Mouse (Mus musculus): ENCODE results near the gene Ppil2.
A peak's percentile ranks its signal among the peaks of the same experiment; 100 is the strongest.

Gene Ppil2

DNA sequence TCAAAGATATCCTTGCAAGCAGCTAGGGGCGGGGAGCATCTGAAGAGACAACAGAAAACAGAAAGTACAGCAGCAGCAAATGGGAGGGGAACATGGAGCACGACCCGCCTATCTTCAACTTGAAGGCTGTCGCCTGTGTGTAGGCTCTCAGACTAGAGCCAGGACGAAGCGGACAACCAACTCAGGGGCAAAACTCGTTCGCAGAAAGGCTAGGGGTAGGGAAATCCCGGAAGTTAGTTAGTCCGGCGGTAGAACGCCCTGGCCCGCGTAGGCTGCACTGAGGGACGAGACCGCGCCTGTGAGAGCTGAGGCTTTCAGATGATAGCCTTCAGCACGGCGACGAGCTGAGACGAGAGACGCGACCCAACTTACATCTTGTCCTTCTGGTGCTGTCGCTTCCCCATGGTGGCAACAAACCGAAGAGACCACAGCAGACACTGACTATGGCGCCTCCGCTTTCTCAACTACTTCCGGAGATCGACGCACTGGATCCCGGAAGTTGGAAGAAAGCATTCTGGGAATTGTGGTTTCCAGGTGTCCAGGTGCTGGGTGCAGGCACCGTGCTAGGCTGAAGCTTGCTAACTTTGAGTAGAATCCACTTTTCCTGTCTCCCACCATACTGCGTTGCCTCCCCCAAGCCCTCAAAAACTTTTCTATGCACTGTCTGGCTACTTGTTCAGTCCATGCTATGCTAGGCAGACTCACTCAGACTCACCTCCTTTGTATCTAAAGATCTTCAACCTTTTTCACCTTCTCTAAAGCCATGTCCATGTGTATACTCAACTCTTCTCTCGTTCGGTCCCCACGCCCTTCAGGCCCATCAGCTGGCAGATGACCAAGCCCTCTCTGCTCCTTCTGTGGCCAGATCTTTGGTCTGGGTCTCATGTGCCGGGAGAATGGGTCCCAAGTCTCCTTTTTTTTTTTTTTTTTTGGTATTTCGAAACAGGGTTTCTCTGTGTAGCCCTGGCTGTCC, at the start of gene Ppil2:
Gene Ppil2, minus strand, starts transcription at position 487 of the 973 bp plus-strand sequence.
- peak; percentile 51 for DNase-seq (ENCODE audit: low spot score)

DNA sequence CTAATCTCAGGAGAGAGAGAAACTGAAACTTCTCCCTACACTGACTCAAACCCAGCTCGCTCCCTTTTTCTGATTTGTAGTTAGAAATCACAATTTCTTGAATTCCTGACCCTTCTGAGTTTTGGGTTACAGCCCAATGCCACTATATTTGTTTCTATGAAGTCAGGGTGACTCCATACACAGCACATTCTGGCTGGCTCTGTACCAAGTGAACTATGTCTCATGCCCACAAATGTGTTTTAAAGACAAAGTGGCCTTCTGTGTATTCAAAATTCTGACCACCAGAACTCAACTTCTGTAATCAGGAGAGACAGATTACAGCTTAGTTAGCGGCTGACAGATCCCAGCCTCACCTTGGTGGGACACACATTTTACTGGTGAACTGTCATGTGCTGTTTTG, 43.3 kb upstream of the Ppil2 start:
- no peak for DNase-seq (ENCODE audit: low spot score)

DNA sequence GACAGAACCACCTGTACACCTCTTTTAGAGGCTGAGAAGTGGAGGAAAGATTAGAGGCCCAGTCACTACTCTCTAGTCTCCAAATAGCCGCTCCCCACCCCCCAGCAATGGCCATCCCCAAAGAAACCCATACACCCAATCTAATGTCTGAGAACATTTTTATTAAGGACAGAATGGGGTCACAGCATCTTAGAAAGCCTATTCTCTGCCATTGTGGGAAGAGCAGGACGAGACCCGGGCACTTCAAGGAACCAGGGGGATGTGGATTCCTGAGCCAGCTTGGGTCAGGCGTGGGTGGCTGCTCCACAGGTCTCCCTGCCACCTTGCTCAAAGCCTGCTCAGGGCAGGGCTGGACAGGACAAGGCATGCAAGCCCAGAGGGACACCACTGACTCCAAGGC, 40.8 kb upstream of the Ppil2 start:
- DNase-seq (ENCODE audit: low spot score) = no peak

DNA sequence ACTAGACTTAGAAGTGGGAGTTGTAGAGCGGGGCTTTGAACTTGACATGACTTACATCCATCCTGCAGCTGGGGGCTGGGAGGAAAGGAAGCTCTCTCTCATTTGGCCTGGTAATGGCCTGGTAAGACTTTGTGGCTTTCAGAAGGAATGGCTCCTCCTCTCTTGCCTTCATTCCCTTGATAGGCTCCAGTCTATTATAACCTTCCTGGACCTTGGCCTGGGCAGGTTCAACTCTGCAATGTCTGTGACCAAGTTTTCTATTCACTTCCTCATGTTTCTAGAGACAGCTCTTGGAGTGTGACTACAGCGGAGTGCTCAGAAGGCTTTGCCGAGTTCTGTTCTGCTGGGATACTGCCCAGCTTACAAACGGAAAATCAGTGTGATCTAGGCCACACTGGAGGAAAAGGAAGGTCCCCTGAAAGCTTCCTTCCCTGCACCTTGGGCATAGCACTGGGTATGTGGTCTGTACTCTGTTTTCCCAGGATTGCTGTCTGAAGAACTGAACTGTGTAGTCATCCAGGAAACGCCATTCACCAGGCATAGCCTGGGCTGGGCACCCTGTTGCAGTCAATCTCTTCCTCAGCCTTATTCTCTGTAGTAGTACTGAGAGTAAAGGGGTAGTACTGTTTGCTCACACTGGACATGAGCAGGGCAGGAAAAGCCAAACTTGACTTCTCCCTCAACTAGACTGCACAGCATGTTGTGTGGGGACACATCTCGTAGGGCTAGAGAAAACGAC, 39.6 kb upstream of the Ppil2 start:
- DNase-seq (ENCODE audit: low spot score) = no peak

DNA sequence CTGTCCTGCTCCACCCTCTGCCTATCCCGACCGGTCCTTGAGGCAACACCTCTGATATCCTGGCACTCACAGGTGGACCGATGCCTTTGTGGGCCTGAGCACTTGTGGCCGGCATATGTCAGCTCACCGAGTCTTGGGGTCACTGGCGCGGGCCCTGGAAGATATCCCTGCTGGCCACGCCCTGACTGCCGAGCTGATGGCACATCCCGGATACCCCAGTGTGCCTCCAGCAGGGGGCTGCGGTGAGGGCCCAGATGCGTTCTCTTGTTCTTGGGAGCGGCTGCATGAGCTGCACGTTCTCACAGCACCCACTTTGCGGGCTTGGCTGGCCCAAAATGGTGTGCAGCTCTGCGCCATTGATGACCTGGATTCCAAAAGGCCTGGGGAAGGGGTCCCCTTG, 37.0 kb upstream of the Ppil2 start:
- DNase-seq (ENCODE audit: low spot score) = no peak

DNA sequence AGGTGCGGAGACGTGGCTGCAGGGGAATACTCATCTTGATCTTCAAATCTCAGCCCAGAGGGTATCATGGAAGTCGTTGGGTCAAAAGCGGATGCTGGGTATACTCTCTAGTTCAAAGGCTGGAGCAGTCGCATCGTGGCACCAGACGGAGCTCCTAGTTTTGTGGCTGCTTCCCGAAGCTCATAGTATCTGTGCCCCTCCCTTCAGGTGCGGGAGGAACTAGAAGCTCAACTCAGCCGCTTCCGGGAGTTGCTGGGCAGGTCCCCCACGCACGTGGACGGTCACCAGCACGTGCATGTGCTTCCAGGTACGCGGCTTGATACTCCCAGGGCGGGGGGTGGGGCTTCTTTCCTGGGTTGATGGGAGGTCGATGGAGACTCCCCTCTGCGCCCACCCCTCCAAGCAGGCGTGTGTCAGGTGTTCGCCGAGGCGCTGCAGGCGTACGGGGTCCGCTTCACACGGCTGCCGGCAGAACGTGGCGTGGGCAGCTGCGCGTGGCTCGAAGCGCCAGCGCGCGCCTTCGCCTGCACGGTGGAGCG, 36.4 kb upstream of the Ppil2 start:
- DNase-seq (ENCODE audit: low spot score) = no peak

DNA sequence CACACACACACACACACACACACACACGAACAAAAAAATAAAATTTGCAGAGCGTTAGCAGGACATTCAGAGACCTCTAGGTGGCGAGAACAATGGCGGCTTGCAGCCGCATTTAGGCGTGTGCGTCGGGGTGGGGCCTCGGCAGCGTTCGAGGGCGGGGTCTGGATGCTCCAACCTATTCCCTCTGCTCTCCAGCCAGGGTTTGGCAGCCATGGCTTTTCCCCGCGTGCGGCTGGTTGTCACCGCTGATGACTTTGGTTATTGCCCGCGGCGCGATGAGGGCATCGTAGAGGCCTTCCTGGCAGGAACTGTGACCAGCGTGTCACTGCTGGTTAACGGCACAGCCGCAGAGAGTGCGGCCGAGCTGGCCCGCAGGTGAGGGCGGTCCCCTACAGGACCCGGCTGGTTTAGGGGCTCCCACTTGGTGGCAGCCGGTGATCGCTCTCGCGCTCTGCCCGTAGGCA, 35.7 kb upstream of the Ppil2 start, which contains the start of gene Ccdc116:
Gene Ccdc116, minus strand, starts transcription at position 458 of the 464 bp plus-strand sequence.
- DNase-seq (ENCODE audit: low spot score) = peak; percentile 55

DNA sequence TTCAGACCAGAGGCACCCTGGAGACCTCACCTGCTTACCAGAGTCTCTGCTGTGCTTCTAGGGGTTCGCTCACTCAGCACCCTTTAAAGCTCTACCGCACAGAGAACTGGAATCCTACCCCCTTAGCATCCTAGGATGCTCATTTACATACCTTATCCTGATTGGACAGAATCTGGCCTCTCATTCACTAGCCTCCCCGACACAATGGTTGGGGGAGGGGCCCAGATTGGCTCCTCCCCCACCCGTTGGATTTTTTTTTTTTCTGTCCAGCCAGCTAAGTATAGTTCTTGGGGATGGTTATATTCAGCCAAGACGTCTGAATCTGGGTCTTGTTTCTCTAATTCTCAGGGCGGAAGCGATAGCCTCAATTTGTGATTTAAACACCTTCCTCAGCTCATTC, 33.3 kb upstream of the Ppil2 start, which contains the start of gene Ydjc:
Gene Ydjc, plus strand, starts transcription at position 283 of the 400 bp plus-strand sequence.
- DNase-seq (ENCODE audit: low spot score) = no peak

DNA sequence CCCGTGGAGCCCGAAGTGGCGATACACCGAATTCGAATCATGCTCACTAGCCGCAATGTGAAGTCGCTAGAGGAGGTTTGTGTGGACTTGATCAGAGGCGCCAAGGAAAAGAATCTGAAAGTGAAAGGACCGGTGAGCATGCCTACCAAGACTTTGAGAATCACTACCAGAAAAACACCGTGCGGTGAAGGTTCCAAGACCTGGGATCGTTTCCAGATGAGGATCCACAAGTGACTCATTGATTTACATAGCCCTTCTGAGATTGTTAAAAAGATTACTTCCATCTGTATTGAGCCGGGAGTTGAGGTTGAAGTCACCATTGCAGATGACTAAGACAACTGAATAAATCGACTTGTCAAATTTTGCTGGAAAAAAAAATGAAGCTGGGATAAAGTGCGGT, 26.3 kb upstream of the Ppil2 start:
- DNase-seq (ENCODE audit: low spot score) = no peak

DNA sequence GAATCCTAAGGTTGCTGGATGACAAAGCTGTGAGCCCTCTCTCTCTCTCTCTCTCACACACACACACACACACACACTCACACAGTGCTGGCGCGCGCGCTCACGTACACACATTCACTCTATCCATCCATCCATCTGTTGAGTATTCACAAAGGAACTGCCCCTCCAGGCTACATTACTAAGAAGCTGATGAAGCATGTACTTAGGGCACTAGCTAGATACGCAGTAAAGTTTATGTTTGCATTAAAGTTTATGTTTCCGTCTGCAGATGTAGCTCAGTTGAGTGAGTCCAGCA, 21.8 kb upstream of the Ppil2 start:
- DNase-seq (ENCODE audit: low spot score) = no peak

DNA sequence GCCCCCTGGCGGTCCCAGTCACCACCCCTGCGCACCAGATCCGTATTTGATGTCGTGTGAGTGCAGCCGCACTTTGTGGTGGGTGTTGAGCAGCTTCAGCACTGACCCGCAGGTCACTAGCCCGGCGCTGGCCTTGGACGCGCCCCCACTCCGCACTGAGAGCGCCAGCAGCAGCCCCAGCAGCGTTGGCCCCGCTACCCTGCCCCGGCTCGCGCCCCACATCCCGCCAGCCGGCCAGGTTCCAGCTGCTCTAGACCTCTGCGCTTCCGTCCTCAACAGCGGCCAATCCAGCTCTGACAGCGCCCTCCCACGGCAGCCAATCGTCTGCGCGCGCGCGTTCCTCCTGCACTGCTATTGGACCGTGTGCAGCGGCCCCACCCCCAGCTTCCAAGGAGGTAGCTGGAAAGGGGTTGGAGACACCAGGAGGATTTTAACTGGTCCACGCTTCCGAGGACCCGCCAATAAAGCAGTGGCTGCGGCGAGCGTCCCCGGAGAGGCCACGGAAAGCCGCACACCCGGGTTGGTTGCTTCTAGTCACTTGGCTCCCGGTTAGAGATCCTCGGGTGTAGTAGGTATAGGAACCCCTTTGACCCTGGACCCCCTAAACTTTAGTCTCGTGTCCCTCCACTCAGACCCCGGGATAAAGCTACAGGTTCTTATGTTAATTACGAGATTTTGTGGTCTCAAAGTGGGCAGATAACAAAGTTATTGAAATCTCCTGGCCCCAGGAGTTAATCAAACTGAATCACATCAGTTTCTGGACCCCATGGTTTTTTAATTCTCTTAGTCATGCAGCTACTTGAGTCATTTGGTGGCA, 21.2 kb upstream of the Ppil2 start, which contains the start of gene Sdf2l1:
Gene Sdf2l1, minus strand, starts transcription at position 295 of the 817 bp plus-strand sequence.
- DNase-seq (ENCODE audit: low spot score) = peak; percentile 88

DNA sequence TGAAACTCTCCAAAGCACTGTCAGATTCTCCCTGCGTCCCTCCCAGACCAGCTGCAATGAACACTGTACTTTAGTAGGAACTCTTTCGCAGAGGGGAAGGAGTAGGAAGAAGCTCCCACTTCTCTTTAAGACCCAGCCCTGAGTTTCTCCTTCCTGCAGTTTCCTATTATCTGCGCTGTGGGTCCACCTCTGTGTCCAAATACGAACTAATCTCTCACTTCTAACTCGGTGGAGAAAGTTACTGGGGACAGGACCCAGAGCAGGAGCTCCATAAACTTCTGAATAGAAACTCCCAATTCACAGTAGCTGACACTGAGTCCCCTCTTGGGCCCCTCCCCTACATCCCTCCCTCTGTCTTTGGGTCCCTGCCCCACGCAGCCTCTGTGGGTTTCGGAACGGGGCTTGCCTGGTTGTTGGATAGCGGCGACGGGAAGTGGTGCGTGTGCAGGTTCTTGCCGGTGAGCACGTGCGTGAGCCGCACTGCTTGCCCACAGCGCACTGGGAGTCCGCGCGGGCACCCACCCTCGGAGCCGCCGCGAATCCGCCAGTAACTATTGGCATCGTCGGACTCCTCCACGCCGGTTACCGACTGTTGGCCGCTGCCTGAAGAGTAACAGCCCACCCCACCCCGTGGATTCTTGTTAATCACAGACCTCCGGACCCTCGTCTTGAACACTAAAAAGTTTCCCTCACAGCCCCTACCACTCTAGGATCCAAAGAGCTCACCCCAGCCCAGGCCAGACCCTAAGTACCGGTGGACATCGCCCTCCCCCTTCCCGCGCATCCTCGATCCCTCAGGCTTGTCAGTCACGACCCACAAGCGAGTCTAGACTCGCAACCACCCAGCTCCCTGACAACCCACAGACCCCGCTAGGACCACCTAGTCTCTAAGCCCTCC, 20.4 kb upstream of the Ppil2 start:
- no peak for DNase-seq (ENCODE audit: low spot score)

DNA sequence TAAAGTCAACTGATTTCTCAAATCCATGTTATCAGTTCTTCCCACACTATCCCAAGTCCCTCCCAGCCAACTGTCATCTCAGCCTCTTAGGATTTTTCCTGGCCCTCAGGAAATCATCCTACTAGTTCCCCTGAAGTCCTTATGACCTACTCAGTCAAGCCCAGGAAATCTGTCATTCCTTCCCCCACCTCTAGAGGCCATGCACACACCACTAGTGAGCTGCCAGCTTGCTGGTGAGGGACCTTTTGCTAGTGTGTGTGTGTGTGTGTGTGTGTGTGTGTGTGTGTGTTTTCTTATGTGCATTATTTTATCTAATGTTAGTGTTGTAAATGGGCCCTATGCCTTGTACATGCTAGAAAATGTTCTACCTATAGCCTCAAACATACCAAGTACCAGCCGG, 16.2 kb upstream of the Ppil2 start:
- no peak for DNase-seq (ENCODE audit: low spot score)

DNA sequence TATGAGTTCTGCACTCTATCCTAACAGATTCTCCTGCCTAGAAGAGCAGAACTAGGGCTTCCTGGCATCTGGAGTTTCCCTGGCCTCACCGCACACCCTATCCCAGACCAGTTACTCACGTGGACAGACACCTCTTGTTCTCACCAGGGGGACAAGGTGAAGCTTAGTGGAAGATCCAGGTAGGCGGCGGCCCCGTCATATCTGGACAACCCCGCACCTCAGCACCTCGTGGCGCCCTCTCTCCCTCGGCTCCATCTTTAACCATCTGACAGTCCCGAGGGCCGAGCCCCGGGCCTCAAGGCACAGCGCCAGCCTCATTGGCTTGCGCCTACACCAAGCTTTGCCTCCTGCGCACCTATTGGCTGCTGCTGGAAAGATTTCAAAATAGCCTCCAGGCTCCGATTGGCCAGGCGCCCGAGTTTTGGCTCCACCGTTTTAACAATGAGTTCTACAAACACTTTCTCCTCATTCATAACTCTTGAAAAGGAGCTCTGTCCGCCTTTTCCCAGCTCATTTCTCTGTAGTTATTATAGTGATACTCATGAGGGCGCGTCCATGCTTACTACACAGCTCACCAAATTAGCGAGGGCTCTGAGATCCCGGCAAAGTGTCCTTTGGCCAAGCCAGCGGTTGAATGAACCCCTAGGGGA, 13.9 kb upstream of the Ppil2 start, which contains the start of gene 2610318N02Rik:
Gene 2610318N02Rik, minus strand, starts transcription at position 297 of the 650 bp plus-strand sequence.
- peak; percentile 70 for DNase-seq (ENCODE audit: low spot score)

DNA sequence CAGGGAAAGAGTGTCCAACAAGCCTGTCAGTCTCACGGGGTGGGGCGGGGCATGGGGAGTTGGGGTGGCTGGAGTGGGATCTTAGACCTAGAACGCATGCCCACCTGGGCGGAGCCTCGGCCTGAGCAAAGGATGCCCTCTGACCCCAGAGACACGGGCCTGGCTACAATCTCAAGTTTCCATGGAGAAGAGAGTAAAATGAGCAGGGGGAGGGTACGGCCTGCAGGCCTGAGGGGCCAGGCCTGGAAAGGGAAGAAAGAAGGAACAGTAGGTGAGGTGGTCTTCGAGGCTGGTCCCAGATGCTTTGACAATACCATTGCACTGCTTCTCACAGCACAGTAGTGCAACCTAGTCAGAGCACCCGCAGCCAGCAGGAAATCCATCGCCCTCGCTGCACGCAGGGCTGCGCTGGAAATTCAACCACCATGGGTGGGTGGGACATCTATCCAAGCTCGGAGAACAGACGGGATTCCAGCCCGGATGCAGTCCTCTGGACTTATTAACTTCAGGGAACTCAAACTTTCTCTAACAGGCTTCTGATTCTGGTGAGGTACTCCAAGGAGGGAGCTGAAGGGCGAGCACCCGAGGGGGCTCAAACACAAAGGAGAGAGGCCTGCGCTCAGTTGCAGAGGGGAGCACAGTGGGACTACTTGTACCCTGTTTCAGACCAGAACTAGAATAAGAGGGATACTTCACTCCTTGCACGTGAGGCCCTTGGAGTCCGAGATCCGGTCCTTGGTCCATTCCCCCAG, 13.2 kb upstream of the Ppil2 start:
- no peak for DNase-seq (ENCODE audit: low spot score)

DNA sequence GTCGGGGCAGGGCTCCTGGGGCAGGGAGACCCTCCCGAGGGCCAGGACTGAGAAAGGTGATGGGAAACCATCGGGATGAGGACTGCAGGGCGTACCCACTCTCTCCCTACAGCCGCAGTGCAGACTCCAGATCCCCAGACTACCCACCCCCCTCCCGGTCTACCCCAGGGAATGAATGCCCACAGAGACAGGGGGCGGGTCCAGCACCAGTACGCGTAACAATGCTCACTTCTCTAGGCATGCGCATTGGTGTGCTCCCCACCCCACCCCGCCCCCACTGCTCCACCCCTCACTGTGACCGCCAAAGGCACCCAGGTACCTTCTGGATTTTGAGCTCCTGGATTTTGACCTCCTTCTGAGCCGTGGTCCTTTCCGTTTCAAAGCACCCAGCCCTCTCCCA, 10.5 kb upstream of the Ppil2 start:
- DNase-seq (ENCODE audit: low spot score) = no peak

DNA sequence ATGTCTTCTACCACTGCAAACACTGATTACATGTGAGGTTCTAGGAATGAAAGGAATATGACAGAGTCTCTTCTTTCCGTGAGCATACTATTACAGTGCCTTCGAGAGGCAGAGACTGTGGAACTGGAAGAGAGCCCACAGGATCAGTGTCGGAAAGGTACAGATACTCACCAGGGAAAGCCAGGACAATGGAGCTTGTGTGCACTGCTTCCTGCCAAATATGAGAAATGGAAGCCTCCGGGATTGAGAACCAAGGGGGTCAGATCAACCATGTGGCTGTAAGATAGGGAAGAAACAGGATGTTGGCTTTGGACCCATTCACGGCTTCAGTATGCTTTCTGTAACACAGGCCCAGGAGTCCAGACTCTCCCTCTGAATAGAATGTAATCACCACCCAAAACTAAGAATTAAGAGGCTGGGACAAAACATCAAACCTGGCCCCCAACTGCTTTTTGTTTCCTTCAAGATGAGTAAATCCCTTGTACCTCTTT, 6.3 kb upstream of the Ppil2 start:
- no peak for DNase-seq (ENCODE audit: low spot score)

DNA sequence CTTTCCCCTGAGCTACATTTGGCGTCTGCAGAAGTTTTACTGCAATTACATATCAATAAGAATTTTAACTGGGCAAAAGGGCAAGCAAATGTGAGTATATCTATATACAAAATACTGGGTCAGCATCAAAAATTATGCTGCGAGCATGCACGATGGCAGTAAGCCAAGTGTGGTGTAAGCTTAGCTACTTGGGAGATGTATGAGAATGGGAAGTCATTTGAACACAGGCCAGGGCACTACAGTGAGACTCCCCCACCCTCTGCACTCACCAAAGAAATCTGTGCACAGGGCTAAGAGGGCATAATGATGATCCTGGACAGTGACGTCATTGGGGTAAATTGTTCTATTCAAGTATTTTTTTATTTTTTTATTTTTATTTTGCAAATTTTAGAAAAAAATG, 6.5 kb downstream of the Ppil2 start:
- no peak for DNase-seq (ENCODE audit: low spot score)

DNA sequence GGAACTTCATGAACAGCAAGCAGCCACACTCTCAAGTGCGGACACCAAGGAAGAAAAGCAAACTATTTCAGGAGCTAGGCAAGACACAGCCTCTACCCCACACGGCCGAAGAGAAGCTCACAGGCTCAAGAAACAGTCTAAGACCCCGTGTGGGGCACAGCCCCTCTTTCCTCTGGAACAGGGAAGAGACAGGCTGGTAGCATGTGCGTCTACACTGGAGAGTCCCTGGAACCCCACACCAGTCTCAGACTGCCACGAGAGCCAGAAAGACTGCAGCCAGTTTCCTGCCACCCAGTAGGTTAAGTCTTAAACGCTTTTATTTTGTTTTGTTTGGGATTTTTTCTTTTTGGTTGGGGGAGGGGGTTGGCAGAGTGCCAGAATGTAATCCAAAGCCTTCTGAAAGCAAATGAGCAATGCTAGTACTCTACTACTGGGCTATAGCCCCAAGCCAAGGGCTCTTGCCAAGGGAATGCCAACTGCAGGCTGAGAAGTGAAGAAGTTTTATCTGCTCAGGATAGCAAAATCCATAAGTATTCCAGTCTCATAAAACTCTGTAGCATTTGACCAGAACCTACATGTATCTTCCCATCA, 8.3 kb downstream of the Ppil2 start:
- no peak for DNase-seq (ENCODE audit: low spot score)

Measured in ovary, postnatal 14 days (tissue).